Mouse (Mus musculus) kidney, postnatal 10 days (tissue): ENCODE measurements at regions not wholly inside any gene's neighbourhood (a gene's known extent, or its start where the extent isn't known, plus 50 kb on each side); places are given as distances from the start of the nearest gene placed in this dataset.
A peak's percentile ranks its signal among the peaks of the same experiment; 100 is the strongest.
"Not testable (repeated sequence)": the region's sequence is repeated elsewhere in the genome, so short reads cannot be mapped to it uniquely, and the experiment has no call there.

Experiments used
- DNase-seq: peaks from one replicate; pipeline ENCODE4 v3.0.0; 2021; ENCODE audit warnings: mixed read lengths

- no peak for DNase-seq
Measured at GRCm38 (mm10) chr16:69937514-69938194, 74.1 kb upstream of the Speer2 start.

GRCm38 (mm10) chr16:69943635-69944034 lies 80.1 kb upstream of the Speer2 start:
- no peak for DNase-seq

GRCm38 (mm10) chr16:69948783-69949182 lies 85.2 kb upstream of the Speer2 start:
- DNase-seq: no peak

- no peak for DNase-seq
Measured at GRCm38 (mm10) chr16:69949339-69949738, 85.8 kb upstream of the Speer2 start.

GRCm38 (mm10) chr16:69951581-69951980 lies 88.0 kb upstream of the Speer2 start:
- no peak for DNase-seq

- not testable (repeated sequence) for DNase-seq
Measured at GRCm38 (mm10) chr16:69966561-69966960, 103.0 kb upstream of the Speer2 start.

- no peak for DNase-seq
Measured at GRCm38 (mm10) chr16:69979813-69980527, 116.4 kb upstream of the Speer2 start.

GRCm38 (mm10) chr16:69984320-69984719 lies 120.8 kb upstream of the Speer2 start:
- no peak for DNase-seq

GRCm38 (mm10) chr16:69991907-69992470 lies 128.4 kb upstream of the Speer2 start:
- DNase-seq: no peak

GRCm38 (mm10) chr16:69992715-69993114 lies 129.2 kb upstream of the Speer2 start:
- no peak for DNase-seq

- DNase-seq: no peak
Measured at GRCm38 (mm10) chr16:70006863-70007262, 143.3 kb upstream of the Speer2 start.

- no peak for DNase-seq
Measured at GRCm38 (mm10) chr16:70016980-70017379, 153.4 kb upstream of the Speer2 start.

GRCm38 (mm10) chr16:70019564-70019963 lies 156.0 kb upstream of the Speer2 start:
- DNase-seq: no peak

- no peak for DNase-seq
Measured at GRCm38 (mm10) chr16:70021436-70021835, 157.9 kb upstream of the Speer2 start.

GRCm38 (mm10) chr16:70028649-70029048 lies 165.1 kb upstream of the Speer2 start:
- peak; percentile 9 for DNase-seq

GRCm38 (mm10) chr16:70045547-70045946 lies 182.0 kb upstream of the Speer2 start:
- no peak for DNase-seq

- no peak for DNase-seq
Measured at GRCm38 (mm10) chr16:70046009-70046408, 182.5 kb upstream of the Speer2 start.

GRCm38 (mm10) chr16:70049850-70050249 lies 186.3 kb upstream of the Speer2 start:
- no peak for DNase-seq

GRCm38 (mm10) chr16:70071471-70071870 lies 207.9 kb upstream of the Speer2 start:
- no peak for DNase-seq

- no peak for DNase-seq
Measured at GRCm38 (mm10) chr16:70073740-70074139, 210.2 kb upstream of the Speer2 start.

GRCm38 (mm10) chr16:70079497-70079896 lies 216.0 kb upstream of the Speer2 start:
- no peak for DNase-seq

- DNase-seq: no peak
Measured at GRCm38 (mm10) chr16:70091291-70091690, 222.5 kb upstream of the Gbe1 start.

- DNase-seq: no peak
Measured at GRCm38 (mm10) chr16:70091963-70092362, 221.8 kb upstream of the Gbe1 start.

- DNase-seq: no peak
Measured at GRCm38 (mm10) chr16:70093224-70093623, 220.5 kb upstream of the Gbe1 start.
